Mouse (Mus musculus) left cerebral cortex, adult 9 months (tissue): Measurements from ENCODE around the gene Plxnd1.

Source experiments
- DNase-seq, 2 experiments: peaks; one replicate each; pipeline ENCODE4 v3.0.0; 2022; ENCODE audit warnings: low spot score in 2 of 2

Gene Plxnd1

GRCm38 (mm10) chr6:115999227-115999626 lies 4.4 kb upstream of the Plxnd1 start:
- DNase-seq = no peak

- DNase-seq = no peak
These were observed 4.0 kb upstream of the Plxnd1 start for GRCm38 (mm10) chr6:115998758-115999157.

- DNase-seq = no peak
These were observed 3.0 kb upstream of the Plxnd1 start for GRCm38 (mm10) chr6:115997726-115998311.

GRCm38 (mm10) chr6:115996171-115996851 lies 1.5 kb upstream of the Plxnd1 start:
- DNase-seq = no peak

- no peak for DNase-seq
These were observed 731 bp upstream of the Plxnd1 start for GRCm38 (mm10) chr6:115995531-115995941.

- DNase-seq = no peak
These were observed 494 bp downstream of the Plxnd1 start for GRCm38 (mm10) chr6:115994146-115994876.

GRCm38 (mm10) chr6:115993463-115994145 lies 1.2 kb downstream of the Plxnd1 start:
- no peak for DNase-seq

GRCm38 (mm10) chr6:115992981-115993380 lies 1.8 kb downstream of the Plxnd1 start:
- DNase-seq = no peak

- DNase-seq = no peak
These were observed 2.8 kb downstream of the Plxnd1 start for GRCm38 (mm10) chr6:115991881-115992620.

GRCm38 (mm10) chr6:115991108-115991880 lies 3.5 kb downstream of the Plxnd1 start:
- DNase-seq = no peak

- no peak for DNase-seq
These were observed 4.3 kb downstream of the Plxnd1 start for GRCm38 (mm10) chr6:115990479-115990878.

- DNase-seq = peak in 1 of 2 experiments; percentile 59
These were observed 4.7 kb downstream of the Plxnd1 start for GRCm38 (mm10) chr6:115990056-115990455.

GRCm38 (mm10) chr6:115989607-115990006 lies 5.2 kb downstream of the Plxnd1 start:
- DNase-seq = peak in 1 of 2 experiments; percentile 74

- no peak for DNase-seq
These were observed 5.8 kb downstream of the Plxnd1 start for GRCm38 (mm10) chr6:115989032-115989431.

GRCm38 (mm10) chr6:115987096-115987747 lies 7.6 kb downstream of the Plxnd1 start:
- no peak for DNase-seq

GRCm38 (mm10) chr6:115986472-115987095 lies 8.2 kb downstream of the Plxnd1 start:
- no peak for DNase-seq

- no peak for DNase-seq
These were observed 9.2 kb downstream of the Plxnd1 start for GRCm38 (mm10) chr6:115985622-115986021.

- DNase-seq = no peak
These were observed 10.2 kb downstream of the Plxnd1 start for GRCm38 (mm10) chr6:115984580-115984979.

- no peak for DNase-seq
These were observed 11.3 kb downstream of the Plxnd1 start for GRCm38 (mm10) chr6:115983306-115984038.
